Mouse (Mus musculus) right cerebral cortex, adult 2 months (tissue): ENCODE results near the gene Myo10.
"Not testable (repeated sequence)": the region's sequence is repeated elsewhere in the genome, so short reads cannot be mapped to it uniquely, and the experiment has no call there.

ENCODE experiments used
- DNase-seq, 2 experiments: peaks; one replicate each; pipeline ENCODE4 v3.0.0; 2021 to 2022; ENCODE audit warnings: low spot score in 2 of 2

Myo10 gene

GRCm38 (mm10) chr15:25690746-25691105, 68.4 kb downstream of the Myo10 start:
- no peak for DNase-seq

GRCm38 (mm10) chr15:25692254-25692950, 70.1 kb downstream of the Myo10 start:
- no peak for DNase-seq

- DNase-seq: no peak
These were observed 71.4 kb downstream of the Myo10 start for GRCm38 (mm10) chr15:25693708-25694107.

GRCm38 (mm10) chr15:25694749-25695148, 72.4 kb downstream of the Myo10 start:
- DNase-seq: no peak

- no peak for DNase-seq
These were observed 72.9 kb downstream of the Myo10 start for GRCm38 (mm10) chr15:25695253-25695652.

- no peak for DNase-seq
These were observed 73.6 kb downstream of the Myo10 start for GRCm38 (mm10) chr15:25695883-25696282.

- no peak for DNase-seq
These were observed 74.3 kb downstream of the Myo10 start for GRCm38 (mm10) chr15:25696660-25697059.

GRCm38 (mm10) chr15:25699032-25699557, 76.8 kb downstream of the Myo10 start:
- no peak for DNase-seq

GRCm38 (mm10) chr15:25702602-25703001, 80.3 kb downstream of the Myo10 start:
- no peak for DNase-seq

- DNase-seq: no peak
These were observed 82.7 kb downstream of the Myo10 start for GRCm38 (mm10) chr15:25704809-25705585.

GRCm38 (mm10) chr15:25706874-25707554, 84.7 kb downstream of the Myo10 start:
- DNase-seq: no peak

- no peak for DNase-seq
These were observed 85.6 kb downstream of the Myo10 start for GRCm38 (mm10) chr15:25707891-25708290.

- DNase-seq: no peak
These were observed 88.6 kb downstream of the Myo10 start for GRCm38 (mm10) chr15:25710876-25711275.

GRCm38 (mm10) chr15:25712877-25713276, 90.6 kb downstream of the Myo10 start:
- no peak for DNase-seq

- DNase-seq: peak; percentile 50 to 51
These were observed 91.4 kb downstream of the Myo10 start for GRCm38 (mm10) chr15:25713587-25714361.

GRCm38 (mm10) chr15:25715218-25715995, 93.1 kb downstream of the Myo10 start:
- DNase-seq: no peak

- DNase-seq: no peak
These were observed 93.7 kb downstream of the Myo10 start for GRCm38 (mm10) chr15:25715996-25716395.

GRCm38 (mm10) chr15:25717006-25717405, 94.7 kb downstream of the Myo10 start:
- peak; percentile 90 to 93 for DNase-seq

GRCm38 (mm10) chr15:25718104-25718503, 95.8 kb downstream of the Myo10 start:
- not testable (repeated sequence) for DNase-seq

- no peak for DNase-seq
These were observed 96.9 kb downstream of the Myo10 start for GRCm38 (mm10) chr15:25719270-25719669.

- DNase-seq: no peak
These were observed 97.9 kb downstream of the Myo10 start for GRCm38 (mm10) chr15:25720263-25720662.
